Mouse (Mus musculus): ENCODE data around the gene Arhgap8.

DNA sequence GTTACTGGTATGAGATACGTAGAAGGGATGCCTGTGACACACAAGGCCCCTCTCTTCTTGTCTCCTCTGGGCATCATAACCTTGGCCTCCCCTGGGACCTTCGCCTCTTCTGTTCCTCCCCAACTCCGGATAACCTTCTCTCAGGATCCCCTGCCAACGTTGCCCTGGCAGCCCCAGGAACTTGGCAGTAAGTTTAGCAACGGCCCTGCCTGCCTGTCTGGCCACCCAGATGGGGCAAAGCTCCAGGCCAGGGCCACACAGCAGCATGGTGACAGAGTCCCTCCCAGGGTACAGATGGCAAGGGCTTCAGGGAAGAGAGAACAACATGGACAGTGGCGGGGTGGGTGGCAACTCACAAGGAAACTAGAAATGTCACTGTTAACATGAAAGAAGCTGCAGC is 9.8 kb downstream of the Arhgap8 start:
- no peak for TF ChIP-seq RCOR1 (IDR thresholded peaks at IDR 0.05; ENCODE audit: low read depth, low read length)
- no peak for TF ChIP-seq SMC3 (IDR thresholded peaks at IDR 0.05; ENCODE audit: low read depth, low read length)
- no peak for TF ChIP-seq CTCF (IDR thresholded peaks at IDR 0.05 in 2 of 3, conservative IDR thresholded peaks at IDR 0.05 in 1 of 3; ENCODE audit: control insufficient read depth in 1 of 3, insufficient read depth in 1 of 3, low read depth in 2 of 3, low read length in 3 of 3, poor library complexity in 1 of 3, severe bottlenecking in 1 of 3)
- TF ChIP-seq ZKSCAN1 (IDR thresholded peaks at IDR 0.05; ENCODE audit: low read depth, low read length): no peak
- no peak for TF ChIP-seq JUND (IDR thresholded peaks at IDR 0.05; ENCODE audit: low read depth, low read length)
- no peak for TF ChIP-seq ZMIZ1 (IDR thresholded peaks at IDR 0.05; ENCODE audit: low read depth, low read length)
- TF ChIP-seq MYC (IDR thresholded peaks at IDR 0.05; ENCODE audit: low read depth, low read length): no peak
- no peak for TF ChIP-seq USF2 (IDR thresholded peaks at IDR 0.05; ENCODE audit: borderline replicate concordance in 1 of 2, insufficient read depth in 1 of 2, low read depth in 1 of 2, low read length in 2 of 2)
- no peak for TF ChIP-seq E2F4 (IDR thresholded peaks at IDR 0.05; ENCODE audit: borderline replicate concordance, low read depth, low read length)
- no peak for TF ChIP-seq MEF2A (IDR thresholded peaks at IDR 0.05; ENCODE audit: extremely low read depth, insufficient replicate concordance, low read depth, low read length, poor library complexity, severe bottlenecking)
- TF ChIP-seq POLR2A (IDR thresholded peaks at IDR 0.05; ENCODE audit: control insufficient read depth in 1 of 2, insufficient read depth in 1 of 2, low read depth in 1 of 2, low read length in 2 of 2, poor library complexity in 1 of 2): no peak
- no peak for TF ChIP-seq POLR2AphosphoS2 (IDR thresholded peaks at IDR 0.05; ENCODE audit: low read length)
- no peak for TF ChIP-seq NRF1 (IDR thresholded peaks at IDR 0.05; ENCODE audit: insufficient read depth, low read depth, low read length, poor library complexity, severe bottlenecking)
- no peak for TF ChIP-seq USF1 (IDR thresholded peaks at IDR 0.05; ENCODE audit: low read depth, low read length)

Measured in MEL (cell line).